Mouse (Mus musculus): Measurements from ENCODE around the gene C1qtnf9. TPM values are rescaled to one million over a fixed set of nuclear protein-coding genes. Genes with fewer than 3 reads are reported as not detected.

The C1qtnf9 gene
- polyA plus RNA-seq, 1 experiment from 2014 or later = 4.0 TPM

DNA sequence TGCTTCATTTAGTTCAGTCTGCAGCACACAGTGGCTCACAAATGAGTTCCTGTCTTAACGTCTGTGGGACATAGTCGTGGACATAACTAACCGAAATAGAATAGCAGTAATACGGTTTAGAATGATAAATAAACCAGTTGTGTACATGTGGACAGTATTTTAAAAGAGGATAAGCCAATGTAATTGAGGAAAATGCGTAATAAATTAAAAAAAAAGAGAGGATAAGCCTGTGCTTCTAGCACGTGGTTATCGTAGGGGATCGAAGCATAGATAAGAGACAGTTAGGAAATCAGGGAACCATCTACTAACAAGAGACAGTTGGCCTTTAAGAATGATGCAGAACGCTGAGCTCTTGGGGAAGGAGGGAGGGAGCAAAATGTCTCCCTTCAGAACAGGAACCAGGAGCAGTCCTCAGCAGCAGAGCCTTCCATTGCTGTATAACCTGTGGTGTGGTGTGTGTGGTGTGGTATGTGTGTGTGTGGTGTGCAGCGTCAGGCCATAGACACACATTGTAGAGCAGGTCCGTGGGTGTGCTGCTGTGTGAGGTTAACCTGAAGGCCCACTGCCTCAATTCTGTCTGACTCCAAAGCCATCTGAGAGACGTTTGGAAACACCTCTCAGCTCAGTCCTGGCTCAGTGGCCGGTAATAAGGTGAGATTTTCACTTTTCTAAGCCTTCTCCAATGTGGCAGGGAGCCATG is 31.9 kb upstream of the C1qtnf9 start:
- 54% methylated on average over 13 of the region's 13 CpGs for WGBS
- H3K4me2 ChIP-seq (ENCODE audit: low read depth, low read length) = 0 out of 2 replicates have a peak overlapping the region, but pooled peaks have one; percentile 1
- ATAC-seq (ENCODE audit: insufficient read depth, low FRiP score) = no peak

DNA sequence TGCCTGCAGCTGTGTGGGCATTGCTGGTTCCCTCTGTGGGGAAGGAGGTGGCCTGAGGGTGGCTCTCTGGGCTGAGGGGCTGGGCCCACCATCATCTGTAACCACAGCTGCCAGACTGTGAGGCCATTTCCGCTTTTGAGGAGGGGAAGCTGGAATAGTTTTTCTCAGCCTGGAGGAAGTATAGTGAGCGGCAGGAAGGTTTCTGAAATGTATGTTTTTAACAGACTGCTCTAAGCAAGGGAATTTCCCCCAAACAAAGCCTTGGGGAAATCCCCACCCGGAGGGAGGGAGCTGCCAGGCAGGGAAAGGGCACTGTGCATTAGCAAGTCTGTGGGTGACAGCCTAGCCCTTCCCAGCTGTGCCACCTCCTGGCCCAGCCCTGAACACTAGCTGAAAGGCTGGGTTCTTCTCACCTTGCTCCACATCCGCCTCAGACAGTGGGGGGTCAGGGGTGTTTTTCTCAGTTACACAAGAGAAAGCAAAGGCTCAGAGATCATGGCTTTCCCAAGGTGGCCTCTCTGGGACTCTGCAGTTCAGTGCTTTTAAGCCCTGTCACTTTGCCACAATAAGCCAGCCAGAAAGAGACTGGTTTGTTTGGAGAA is 31.2 kb upstream of the C1qtnf9 start:
- Histone ChIP-seq H3K4me1 (ENCODE audit: control insufficient read depth, insufficient read depth, low read length) (peaks cover 61% of the 10 kb centered on the region), H3K4me2 (ENCODE audit: low read depth, low read length) (peak overlapping the region; percentile 1; the same call in 1 of the 2 replicates), H3K4me3 (replicated peaks; ENCODE audit: low read length) (no peak overlapping the region), H3K27ac (ENCODE audit: low read length) (peak overlapping the region; percentile 60), H3K27me3 (ENCODE audit: control insufficient read depth, insufficient read depth, low read length) (no peaks in the 10 kb centered on the region), H3K9ac (ENCODE audit: low read length) (0 out of 2 replicates have a peak overlapping the region, but pooled peaks have one; percentile 2), H3K36me3 (ENCODE audit: control insufficient read depth, insufficient read depth, low read length) (no peaks in the 10 kb centered on the region), H3K9me3 (replicated peaks; ENCODE audit: control insufficient read depth, low read length) (no peaks in the 10 kb centered on the region)
- 6% methylated on average over 4 of the region's 4 CpGs for WGBS
- peak; percentile 51 for ATAC-seq (ENCODE audit: insufficient read depth, low FRiP score)

More for the DNA sequence above, 31.9 kb upstream of the C1qtnf9 start:
- Histone ChIP-seq H3K27me3 (ENCODE audit: control insufficient read depth, insufficient read depth, low read length) (no peaks in the 10 kb centered on the region), H3K36me3 (ENCODE audit: control insufficient read depth, insufficient read depth, low read length) (no peaks in the 10 kb centered on the region), H3K4me3 (replicated peaks; ENCODE audit: low read length) (no peak overlapping the region), H3K27ac (ENCODE audit: low read length) (peak overlapping the region; percentile 60), H3K4me1 (ENCODE audit: control insufficient read depth, insufficient read depth, low read length) (peaks cover 59% of the 10 kb centered on the region), H3K9ac (ENCODE audit: low read length) (0 out of 2 replicates have a peak overlapping the region, but pooled peaks have one; percentile 2), H3K9me3 (replicated peaks; ENCODE audit: control insufficient read depth, low read length) (no peaks in the 10 kb centered on the region)

DNA sequence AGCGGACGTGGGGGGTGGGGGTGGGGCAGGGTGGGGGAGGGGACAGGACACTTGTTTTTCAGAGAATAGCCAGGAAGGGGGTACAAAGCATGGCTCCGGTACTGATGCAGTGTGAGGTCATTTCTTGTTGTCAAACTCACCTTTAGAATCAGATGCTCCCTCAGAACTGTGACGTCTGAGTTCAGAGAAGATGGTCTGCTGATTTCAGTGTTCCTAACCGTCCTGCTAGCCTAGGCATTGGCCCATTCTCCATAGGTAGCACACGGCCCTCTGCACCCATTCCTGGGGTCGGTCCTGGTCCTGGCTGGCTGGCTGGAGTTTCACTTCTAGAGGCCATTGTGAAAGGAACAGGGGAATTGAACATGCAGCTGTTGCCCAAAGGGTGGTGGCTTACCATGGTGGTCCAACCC is 30.7 kb upstream of the C1qtnf9 start:
- Histone ChIP-seq H3K4me1 (ENCODE audit: control insufficient read depth, insufficient read depth, low read length) (peaks cover 63% of the 10 kb centered on the region), H3K9me3 (replicated peaks; ENCODE audit: control insufficient read depth, low read length) (no peaks in the 10 kb centered on the region), H3K9ac (ENCODE audit: low read length) (no peak overlapping the region), H3K4me3 (replicated peaks; ENCODE audit: low read length) (no peak overlapping the region), H3K27ac (ENCODE audit: low read length) (peak overlapping the region; percentile 59), H3K4me2 (ENCODE audit: low read depth, low read length) (0 out of 2 replicates have a peak overlapping the region, but pooled peaks have one; percentile 1), H3K27me3 (ENCODE audit: control insufficient read depth, insufficient read depth, low read length) (no peaks in the 10 kb centered on the region), H3K36me3 (ENCODE audit: control insufficient read depth, insufficient read depth, low read length) (no peaks in the 10 kb centered on the region)
- ATAC-seq (ENCODE audit: insufficient read depth, low FRiP score) = no peak
- WGBS = 29% methylated on average over 7 of the region's 7 CpGs

DNA sequence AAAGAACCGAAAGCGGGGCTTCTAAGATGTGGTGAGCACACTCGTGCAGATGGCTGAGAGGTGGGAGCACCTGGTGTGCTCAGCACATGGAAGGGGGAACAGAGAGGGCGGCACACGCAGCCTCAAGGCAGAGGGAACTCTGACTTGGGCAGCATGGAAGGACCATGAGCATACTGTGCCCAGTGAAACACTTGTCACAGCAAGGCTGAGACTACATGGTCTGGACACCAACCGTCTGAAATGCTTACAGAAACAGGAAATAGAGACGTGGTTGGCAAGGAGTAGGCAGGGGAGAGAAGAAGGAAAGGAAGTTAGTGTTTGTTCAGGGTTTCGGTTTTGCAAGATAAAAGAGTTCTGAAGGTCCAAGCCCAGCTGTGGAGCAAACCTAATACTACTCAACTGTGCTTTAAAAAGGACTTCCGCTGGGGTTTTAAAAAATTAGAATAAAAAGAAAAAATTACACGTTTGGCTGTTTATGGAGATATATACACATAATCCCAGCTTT is 29.4 kb upstream of the C1qtnf9 start:
- Histone ChIP-seq H3K4me2 (ENCODE audit: low read depth, low read length) (0 out of 2 replicates have a peak overlapping the region, but pooled peaks have one; percentile 14), H3K4me1 (ENCODE audit: control insufficient read depth, insufficient read depth, low read length) (peaks cover 55% of the 10 kb centered on the region), H3K4me3 (replicated peaks; ENCODE audit: low read length) (no peak overlapping the region), H3K36me3 (ENCODE audit: control insufficient read depth, insufficient read depth, low read length) (no peaks in the 10 kb centered on the region), H3K27ac (ENCODE audit: low read length) (peak overlapping the region; percentile 75), H3K9me3 (replicated peaks; ENCODE audit: control insufficient read depth, low read length) (no peaks in the 10 kb centered on the region), H3K9ac (ENCODE audit: low read length) (peak overlapping the region; percentile 38; the same call in 1 of the 2 replicates), H3K27me3 (ENCODE audit: control insufficient read depth, insufficient read depth, low read length) (no peaks in the 10 kb centered on the region)
- no peak for ATAC-seq (ENCODE audit: insufficient read depth, low FRiP score)
- 51% methylated on average over 10 of the region's 10 CpGs for WGBS

DNA sequence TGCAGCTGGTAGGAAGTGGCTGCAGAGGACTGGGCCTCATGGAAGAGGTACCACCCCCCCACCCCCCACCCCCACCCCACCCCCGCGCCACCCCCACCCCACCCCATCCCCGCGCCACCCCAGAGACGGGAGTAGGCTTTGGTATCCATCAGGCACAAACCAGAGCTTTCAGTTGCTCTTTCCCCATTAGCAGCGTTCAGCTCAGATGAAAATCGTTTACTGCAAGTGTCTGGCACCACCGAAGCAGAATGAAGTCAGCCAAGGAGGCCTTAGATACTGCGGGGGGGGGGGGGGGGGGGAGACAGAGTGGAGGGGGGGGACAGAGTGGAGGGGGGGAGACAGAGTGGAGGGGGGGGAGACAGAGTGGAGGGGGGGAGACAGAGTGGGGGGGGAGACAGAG is 28.8 kb upstream of the C1qtnf9 start:
- no peak overlapping the region for H3K4me3 ChIP-seq (replicated peaks; ENCODE audit: low read length)
- H3K27me3 ChIP-seq (ENCODE audit: control insufficient read depth, insufficient read depth, low read length) = no peaks in the 10 kb centered on the region
- no peak for ATAC-seq (ENCODE audit: insufficient read depth, low FRiP score)
- H3K27ac ChIP-seq (ENCODE audit: low read length) = no peak overlapping the region; the same call in 1 of the 2 replicates
- no peaks in the 10 kb centered on the region for H3K9me3 ChIP-seq (replicated peaks; ENCODE audit: control insufficient read depth, low read length)
- H3K4me2 ChIP-seq (ENCODE audit: low read depth, low read length) = no peak overlapping the region
- no peaks in the 10 kb centered on the region for H3K36me3 ChIP-seq (ENCODE audit: control insufficient read depth, insufficient read depth, low read length)
- no peak overlapping the region for H3K9ac ChIP-seq (ENCODE audit: low read length)
- 20% methylated on average over 5 of the region's 9 CpGs for WGBS
- peaks cover 50% of the 10 kb centered on the region for H3K4me1 ChIP-seq (ENCODE audit: control insufficient read depth, insufficient read depth, low read length)

DNA sequence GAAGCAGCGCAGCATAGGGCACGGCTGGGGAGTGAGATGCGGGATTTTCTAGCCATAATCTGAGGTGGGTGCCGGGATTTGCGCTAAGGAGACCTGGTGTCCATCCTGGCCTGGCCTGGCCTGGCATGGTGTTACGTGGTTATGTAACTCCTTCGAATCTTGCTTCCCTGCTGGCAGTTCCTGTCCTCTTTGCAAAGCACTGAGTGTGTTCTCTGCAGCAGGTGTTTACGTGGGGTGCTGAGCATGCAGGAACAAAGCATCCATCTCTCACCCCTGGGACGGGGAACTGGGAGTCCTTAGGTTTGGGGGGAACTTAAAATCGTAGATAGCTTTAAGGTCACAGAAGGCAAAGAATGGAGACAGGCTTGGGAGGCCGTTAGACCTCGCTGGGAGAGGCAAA is 28.3 kb upstream of the C1qtnf9 start:
- H3K4me2 ChIP-seq (ENCODE audit: low read depth, low read length) = no peak overlapping the region
- WGBS = 69% methylated on average over 12 of the region's 12 CpGs
- peaks cover 50% of the 10 kb centered on the region for H3K4me1 ChIP-seq (ENCODE audit: control insufficient read depth, insufficient read depth, low read length)
- no peak for ATAC-seq (ENCODE audit: insufficient read depth, low FRiP score)
- H3K9ac ChIP-seq (ENCODE audit: low read length) = no peak overlapping the region
- no peaks in the 10 kb centered on the region for H3K36me3 ChIP-seq (ENCODE audit: control insufficient read depth, insufficient read depth, low read length)
- H3K27ac ChIP-seq (ENCODE audit: low read length) = 0 out of 2 replicates have a peak overlapping the region, but pooled peaks have one; percentile 10
- H3K27me3 ChIP-seq (ENCODE audit: control insufficient read depth, insufficient read depth, low read length) = no peaks in the 10 kb centered on the region
- H3K4me3 ChIP-seq (replicated peaks; ENCODE audit: low read length) = no peak overlapping the region
- no peaks in the 10 kb centered on the region for H3K9me3 ChIP-seq (replicated peaks; ENCODE audit: control insufficient read depth, low read length)

DNA sequence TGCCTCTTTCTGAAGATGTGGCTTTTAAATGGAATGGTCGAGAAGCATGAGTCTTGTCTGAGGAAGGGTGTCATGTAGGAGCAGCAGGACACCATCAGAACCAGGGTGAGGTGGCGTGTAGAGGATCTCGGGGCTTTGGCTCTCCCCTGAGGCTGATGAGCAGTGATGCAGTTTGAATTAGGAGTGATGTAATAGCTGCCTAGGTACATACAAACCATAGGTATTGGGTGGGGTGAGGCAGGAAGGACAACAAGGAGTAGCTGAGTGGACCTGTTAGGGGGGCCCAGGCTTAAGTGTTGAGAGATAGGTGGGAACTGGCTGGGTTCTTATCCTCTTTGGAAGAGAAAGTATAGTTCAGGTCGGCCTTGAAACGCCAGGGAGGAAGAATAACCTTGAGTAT is 27.4 kb upstream of the C1qtnf9 start:
- Histone ChIP-seq H3K9ac (ENCODE audit: low read length) (no peak overlapping the region), H3K9me3 (replicated peaks; ENCODE audit: control insufficient read depth, low read length) (no peaks in the 10 kb centered on the region), H3K36me3 (ENCODE audit: control insufficient read depth, insufficient read depth, low read length) (no peaks in the 10 kb centered on the region), H3K4me2 (ENCODE audit: low read depth, low read length) (no peak overlapping the region), H3K27ac (ENCODE audit: low read length) (peak overlapping the region; percentile 14; the same call in 1 of the 2 replicates), H3K4me3 (replicated peaks; ENCODE audit: low read length) (no peak overlapping the region), H3K4me1 (ENCODE audit: control insufficient read depth, insufficient read depth, low read length) (peaks cover 47% of the 10 kb centered on the region), H3K27me3 (ENCODE audit: control insufficient read depth, insufficient read depth, low read length) (no peaks in the 10 kb centered on the region)
- WGBS = 64% methylated on average over 5 of the region's 5 CpGs
- ATAC-seq (ENCODE audit: insufficient read depth, low FRiP score) = no peak

DNA sequence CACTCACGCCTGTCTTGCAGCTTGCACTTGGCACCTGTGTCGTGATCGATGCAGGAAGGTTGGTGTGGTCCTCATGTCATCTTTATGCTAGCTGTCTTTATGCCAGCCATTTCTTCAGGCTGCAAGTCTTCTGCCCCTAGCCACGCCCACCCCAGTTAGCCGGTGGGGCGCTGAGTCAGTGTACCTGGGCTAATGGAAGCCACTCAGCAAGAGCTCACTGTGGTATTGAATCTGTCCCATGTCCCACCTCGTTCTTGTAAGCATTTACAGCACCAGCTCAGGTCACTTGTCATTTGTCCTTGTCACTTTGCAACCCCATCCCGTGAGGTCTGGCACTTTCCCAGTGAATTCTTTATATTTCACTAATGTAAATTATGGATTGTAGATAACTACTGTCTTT is 26.9 kb upstream of the C1qtnf9 start:
- H3K27ac ChIP-seq (ENCODE audit: low read length) = peak overlapping the region; percentile 14; the same call in 1 of the 2 replicates
- H3K4me2 ChIP-seq (ENCODE audit: low read depth, low read length) = no peak overlapping the region
- peaks cover 46% of the 10 kb centered on the region for H3K4me1 ChIP-seq (ENCODE audit: control insufficient read depth, insufficient read depth, low read length)
- no peak overlapping the region for H3K9ac ChIP-seq (ENCODE audit: low read length)
- no peak overlapping the region for H3K4me3 ChIP-seq (replicated peaks; ENCODE audit: low read length)
- ATAC-seq (ENCODE audit: insufficient read depth, low FRiP score) = no peak
- no peaks in the 10 kb centered on the region for H3K27me3 ChIP-seq (ENCODE audit: control insufficient read depth, insufficient read depth, low read length)
- 46% methylated on average over 8 of the region's 8 CpGs for WGBS
- no peaks in the 10 kb centered on the region for H3K9me3 ChIP-seq (replicated peaks; ENCODE audit: control insufficient read depth, low read length)
- H3K36me3 ChIP-seq (ENCODE audit: control insufficient read depth, insufficient read depth, low read length) = no peaks in the 10 kb centered on the region

DNA sequence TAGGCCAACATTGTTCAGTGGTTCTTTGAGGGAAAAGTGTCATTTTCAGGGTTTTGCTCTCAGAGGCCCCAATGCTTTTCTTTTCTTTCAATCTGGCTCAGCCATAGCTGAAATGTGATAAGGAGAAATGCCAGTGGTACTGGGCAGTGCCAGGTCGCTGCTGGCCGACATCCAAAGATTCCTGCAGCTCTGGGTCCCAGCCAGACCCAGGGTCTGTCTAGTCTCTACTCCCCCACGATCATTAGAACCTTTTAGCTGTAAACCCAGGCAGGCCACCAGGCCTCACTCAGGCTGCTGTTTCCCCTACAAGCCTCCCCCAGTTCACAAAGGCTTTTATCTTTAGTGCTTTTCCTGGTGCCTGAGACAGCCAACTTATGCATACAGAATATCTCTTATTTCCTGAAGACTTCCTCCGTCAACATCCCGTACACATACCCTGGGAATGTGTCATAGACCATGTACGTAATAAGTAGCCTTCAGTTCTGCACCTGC is 26.4 kb upstream of the C1qtnf9 start:
- Histone ChIP-seq H3K27me3 (ENCODE audit: control insufficient read depth, insufficient read depth, low read length) (no peaks in the 10 kb centered on the region), H3K4me1 (ENCODE audit: control insufficient read depth, insufficient read depth, low read length) (peaks cover 41% of the 10 kb centered on the region), H3K4me2 (ENCODE audit: low read depth, low read length) (no peak overlapping the region), H3K9ac (ENCODE audit: low read length) (no peak overlapping the region), H3K36me3 (ENCODE audit: control insufficient read depth, insufficient read depth, low read length) (no peaks in the 10 kb centered on the region), H3K4me3 (replicated peaks; ENCODE audit: low read length) (no peak overlapping the region), H3K27ac (ENCODE audit: low read length) (peak overlapping the region; percentile 17), H3K9me3 (replicated peaks; ENCODE audit: control insufficient read depth, low read length) (no peaks in the 10 kb centered on the region)
- 0 out of 2 replicates have a peak, but pooled peaks have one; percentile 41 for ATAC-seq (ENCODE audit: insufficient read depth, low FRiP score)
- 48% methylated on average over 6 of the region's 6 CpGs for WGBS
